Mouse (Mus musculus) E14TG2a.4 (cell line): Measurements from ENCODE around the gene Cyb5b.

ENCODE experiments used
- H3K27me3 ChIP-seq: 2 replicates; pipeline ENCODE4 v1.6.1; 2014; ENCODE audit warnings: low read length, control low read depth; ENCODE audit not compliant: insufficient read depth
- H3K36me3 ChIP-seq: 2 replicates; pipeline ENCODE4 v1.6.1; 2014; ENCODE audit warnings: low read length, control low read depth; ENCODE audit not compliant: insufficient read depth
- H3K4me1 ChIP-seq: replicated peaks from 2 replicates; pipeline ENCODE4 v1.6.1; 2014; ENCODE audit warnings: low read depth, low read length, control low read depth
- H3K4me3 ChIP-seq: replicated peaks from 2 replicates; pipeline ENCODE4 v1.5.1; 2014; ENCODE audit warnings: mild to moderate bottlenecking, low read length
- H3K9me3 ChIP-seq: 2 replicates; pipeline ENCODE4 v1.6.1; 2014; ENCODE audit warnings: low read length, control low read depth
- CTCF ChIP-seq: conservative IDR thresholded peaks from 2 replicates; pipeline ENCODE4 v1.5.1; 2014; ENCODE audit warnings: low read length
- NANOG ChIP-seq: IDR thresholded peaks from 2 replicates; pipeline ENCODE4 v1.6.1; 2014; ENCODE audit warnings: borderline replicate concordance, low read length, mixed read lengths
- POU5F1 ChIP-seq: IDR thresholded peaks from 2 replicates; pipeline ENCODE4 v1.6.1; 2014; ENCODE audit warnings: low read length, borderline replicate concordance

Cyb5b gene

GRCm38 (mm10) chr8:107153326-107154210 lies 3.1 kb downstream of the Cyb5b start:
- H3K27me3 ChIP-seq = peaks cover 4% of the 10 kb centered on the region; the same call in 1 of the 2 replicates
- TF ChIP-seq CTCF = no peak
- no peak for TF ChIP-seq NANOG
- TF ChIP-seq POU5F1 = no peak
- H3K9me3 ChIP-seq = 0 out of 2 replicates have a peak, but pooled peaks cover 2% of the 10 kb centered on the region
- peaks cover 57% of the 10 kb centered on the region for H3K36me3 ChIP-seq
- H3K4me1 ChIP-seq = peaks cover 30% of the 10 kb centered on the region
- no peak overlapping the region for H3K4me3 ChIP-seq

GRCm38 (mm10) chr8:107156816-107157215 lies 6.4 kb downstream of the Cyb5b start:
- no peak overlapping the region for H3K4me3 ChIP-seq
- H3K9me3 ChIP-seq = 0 out of 2 replicates have a peak, but pooled peaks cover 2% of the 10 kb centered on the region
- no peaks in the 10 kb centered on the region for H3K27me3 ChIP-seq
- peaks cover 11% of the 10 kb centered on the region for H3K4me1 ChIP-seq
- TF ChIP-seq NANOG = no peak
- no peak for TF ChIP-seq POU5F1
- TF ChIP-seq CTCF = no peak
- peaks cover 69% of the 10 kb centered on the region for H3K36me3 ChIP-seq

GRCm38 (mm10) chr8:107157836-107158235 lies 7.4 kb downstream of the Cyb5b start:
- H3K4me3 ChIP-seq = no peak overlapping the region
- H3K4me1 ChIP-seq = peaks cover 15% of the 10 kb centered on the region; the same call in 1 of the 2 replicates
- 0 out of 2 replicates have a peak, but pooled peaks cover 2% of the 10 kb centered on the region for H3K9me3 ChIP-seq
- H3K27me3 ChIP-seq = no peaks in the 10 kb centered on the region
- TF ChIP-seq NANOG (no peak), POU5F1 (no peak), CTCF (no peak)
- peaks cover 72% of the 10 kb centered on the region for H3K36me3 ChIP-seq

- Histone ChIP-seq H3K27me3 (no peaks in the 10 kb centered on the region), H3K9me3 (0 out of 2 replicates have a peak, but pooled peaks cover 2% of the 10 kb centered on the region), H3K4me1 (peaks cover 12% of the 10 kb centered on the region; the same call in 1 of the 2 replicates), H3K4me3 (no peak overlapping the region), H3K36me3 (peaks cover 72% of the 10 kb centered on the region)
- TF ChIP-seq POU5F1 (no peak), NANOG (no peak), CTCF (no peak)
These were observed 8.4 kb downstream of the Cyb5b start for GRCm38 (mm10) chr8:107158890-107159289.

GRCm38 (mm10) chr8:107164251-107164773 lies 13.9 kb downstream of the Cyb5b start:
- H3K27me3 ChIP-seq = no peaks in the 10 kb centered on the region
- no peak for TF ChIP-seq POU5F1
- TF ChIP-seq CTCF = no peak
- no peak for TF ChIP-seq NANOG
- peaks cover 68% of the 10 kb centered on the region for H3K36me3 ChIP-seq
- H3K9me3 ChIP-seq = no peaks in the 10 kb centered on the region
- no peak overlapping the region for H3K4me3 ChIP-seq
- peaks cover 24% of the 10 kb centered on the region; the same call in 1 of the 2 replicates for H3K4me1 ChIP-seq

GRCm38 (mm10) chr8:107165745-107166144 lies 15.3 kb downstream of the Cyb5b start:
- H3K27me3 ChIP-seq = no peaks in the 10 kb centered on the region
- no peak for TF ChIP-seq POU5F1
- no peak for TF ChIP-seq CTCF
- no peak for TF ChIP-seq NANOG
- peaks cover 24% of the 10 kb centered on the region; the same call in 1 of the 2 replicates for H3K4me1 ChIP-seq
- no peaks in the 10 kb centered on the region for H3K9me3 ChIP-seq
- no peak overlapping the region for H3K4me3 ChIP-seq
- peaks cover 74% of the 10 kb centered on the region for H3K36me3 ChIP-seq

GRCm38 (mm10) chr8:107167848-107168247 lies 17.4 kb downstream of the Cyb5b start:
- H3K27me3 ChIP-seq = no peaks in the 10 kb centered on the region
- no peaks in the 10 kb centered on the region for H3K9me3 ChIP-seq
- peaks cover 83% of the 10 kb centered on the region for H3K36me3 ChIP-seq
- no peak overlapping the region for H3K4me3 ChIP-seq
- peaks cover 16% of the 10 kb centered on the region; the same call in 1 of the 2 replicates for H3K4me1 ChIP-seq
- TF ChIP-seq POU5F1 (no peak), NANOG (no peak)

GRCm38 (mm10) chr8:107172152-107172551 lies 21.7 kb downstream of the Cyb5b start:
- Histone ChIP-seq H3K4me1 (no peaks in the 10 kb centered on the region), H3K4me3 (no peak overlapping the region), H3K9me3 (no peaks in the 10 kb centered on the region), H3K36me3 (peaks cover 83% of the 10 kb centered on the region), H3K27me3 (no peaks in the 10 kb centered on the region)
- TF ChIP-seq CTCF (no peak), POU5F1 (no peak), NANOG (no peak)
